Mouse (Mus musculus) ES-E14 (cell line): ENCODE measurements around the gene Ces4a.

Experiments used
- CHD2 ChIP-seq: IDR thresholded peaks from 2 replicates; pipeline ENCODE4 v1.6.1; 2014; ENCODE audit warnings: mild to moderate bottlenecking, low read depth, low read length, inconsistent platforms
- HCFC1 ChIP-seq: IDR thresholded peaks from 2 replicates; pipeline ENCODE4 v1.6.1; 2012; ENCODE audit warnings: low read length, inconsistent platforms, borderline replicate concordance; ENCODE audit not compliant: insufficient read depth
- ZC3H11A ChIP-seq: IDR thresholded peaks from 2 replicates; pipeline ENCODE4 v1.6.1; 2012; ENCODE audit warnings: low read depth, mild to moderate bottlenecking, inconsistent platforms, low read length, borderline replicate concordance

DNA sequence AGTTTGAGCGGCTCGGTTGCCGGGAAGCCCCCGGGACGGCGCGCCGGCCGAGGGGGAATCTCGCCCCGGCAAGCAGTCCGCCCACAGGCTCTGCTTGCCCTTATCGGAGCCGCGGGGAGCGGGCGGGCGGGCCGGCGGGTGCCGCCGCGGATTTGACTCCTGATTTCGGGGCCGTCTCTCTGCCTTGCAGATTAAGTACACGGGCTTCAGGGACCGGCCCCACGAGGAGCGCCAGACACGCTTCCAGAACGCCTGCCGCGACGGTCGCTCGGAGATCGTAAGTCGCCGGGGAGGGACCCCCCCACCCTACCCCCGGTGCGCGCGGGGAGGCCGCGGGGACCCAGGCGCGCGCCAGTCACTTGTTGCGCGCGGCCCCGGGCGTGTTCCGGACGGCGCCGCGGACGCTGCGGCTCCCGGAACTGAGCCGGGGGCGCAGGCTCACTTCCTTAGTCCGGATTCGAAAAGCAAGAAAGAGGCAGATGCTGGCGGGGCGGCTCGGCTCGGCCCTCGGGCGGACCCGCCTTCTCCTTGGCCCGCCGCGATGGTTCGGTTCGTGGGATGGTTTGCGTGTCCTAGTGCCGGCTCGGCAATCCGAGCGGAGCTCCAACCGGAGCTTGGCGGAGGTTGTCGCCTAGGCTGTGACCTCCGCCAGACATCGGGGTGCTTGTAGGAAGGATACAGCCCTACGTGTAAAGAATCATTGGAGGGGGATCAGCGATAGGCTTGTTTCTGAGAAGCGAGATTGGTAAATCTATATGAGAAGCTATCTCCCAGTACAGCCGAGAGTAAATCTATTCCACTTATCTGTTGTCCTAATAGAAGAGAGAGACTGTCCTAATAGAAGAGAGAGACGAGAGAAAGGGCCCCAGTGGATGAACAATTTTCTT lies 39.8 kb downstream of the Ces4a start:
- TF ChIP-seq CHD2 = no peak
- no peak; the same call in 1 of the 2 replicates for TF ChIP-seq HCFC1
- TF ChIP-seq ZC3H11A = no peak
